ENCODE assay signal across 10 mouse cellular contexts in the genomic region with DNA sequence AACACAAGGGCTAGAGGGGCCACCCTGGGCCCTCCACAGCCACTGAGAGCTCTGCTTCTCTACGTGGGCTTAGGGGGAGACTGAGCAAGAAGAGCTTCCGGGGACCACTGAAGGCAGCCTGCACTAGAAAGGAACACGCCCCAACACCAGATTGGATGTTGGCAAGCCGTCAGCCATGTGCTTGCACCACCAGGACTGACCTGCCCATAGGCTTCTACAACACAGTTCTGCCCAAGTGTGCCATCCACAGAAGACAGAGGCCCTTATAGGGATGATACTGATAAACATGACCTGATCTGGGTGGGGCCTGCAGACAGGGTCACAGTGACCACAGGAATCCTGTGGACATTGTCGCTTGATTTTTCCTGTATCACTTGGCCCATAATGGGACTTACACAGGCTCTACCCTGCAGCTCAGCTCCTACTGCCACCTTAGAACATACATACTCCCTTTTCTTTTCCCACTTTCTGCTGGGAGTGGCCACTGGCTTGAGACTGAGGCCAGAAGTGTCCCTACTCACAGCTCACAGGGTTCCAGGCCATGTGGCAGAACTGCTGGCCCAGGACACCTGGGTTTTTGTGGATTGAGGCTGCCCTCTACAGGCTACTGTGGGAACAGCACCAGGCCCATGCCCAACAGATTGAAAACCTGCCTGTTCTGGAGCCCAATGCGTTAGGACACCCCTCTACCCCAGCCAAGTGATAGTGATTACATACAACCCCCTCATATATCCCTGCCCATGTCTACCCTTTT. TPM values are rescaled to one million over a fixed set of nuclear protein-coding genes. Genes with fewer than 3 reads are reported as not detected.
DNase-seq lines count a peak whose midpoint lies in the region; ATAC-seq and TF ChIP-seq lines count a peak whose summit lies in the region.
"Had no signal": no experiment of that assay in that cellular context is flagged by ENCODE, and none has a peak within 500 bp of the region (broad histone marks: within the 10 kb centered on the region; RNA-seq: fewer than 3 reads in every experiment).

No protein-coding gene starts in this region.

- ATAC-seq in liver, embryonic 11.5 days (replicated peaks; ENCODE audit: low FRiP score): 0 out of 2 replicates have a peak, but pooled peaks have one; percentile 11
- peak; percentile 59; the same call in 1 of the 2 replicates for ATAC-seq in neutrophil, adult 5-6 weeks (ENCODE audit: extremely low read depth, insufficient number of reproducible peaks, low FRiP score, poor library complexity, severe bottlenecking)

- no peaks in the 10 kb centered on the region for H3K27me3 ChIP-seq in heart, adult 2 months (ENCODE audit: control insufficient read depth, insufficient read depth, low read length)
- H3K27me3 ChIP-seq in liver, embryonic 11.5 days (replicated peaks; ENCODE audit: control insufficient read depth, insufficient read depth, low read length): peaks cover 12% of the 10 kb centered on the region

- H3K4me2 ChIP-seq in liver, embryonic 11.5 days: no peak overlapping the region
- H3K4me2 ChIP-seq: embryonic facial prominence, embryonic 13.5 days; stomach, embryonic 15.5 days had no signal

- no peaks in the 10 kb centered on the region for H3K36me3 ChIP-seq in heart, adult 2 months (ENCODE audit: control insufficient read depth, insufficient read depth, low read length)
- peaks cover 82% of the 10 kb centered on the region for H3K36me3 ChIP-seq in liver, embryonic 11.5 days (ENCODE audit: control insufficient read depth, insufficient read depth, low read length)

- no peaks in the 10 kb centered on the region for H3K79me2 ChIP-seq in heart, adult 2 months (replicated peaks; ENCODE audit: control insufficient read depth, insufficient read depth, low read length)

- WGBS in heart, adult 2 months: 53% methylated on average over 6 of the region's 6 CpGs
- 77% methylated on average over 6 of the region's 6 CpGs for WGBS in liver, embryonic 11.5 days

- no peak for TF ChIP-seq POLR2A in heart, adult 2 months (IDR thresholded peaks at IDR 0.05; ENCODE audit: insufficient read depth, low read depth, low read length)

- peak; percentile 91 for DNase-seq in B cell, adult 2 months
- peak; percentile 79 for DNase-seq in adipocyte (ENCODE audit: low spot score)
- DNase-seq in embryo, embryonic 10.5 days (ENCODE audit: low spot score): peak; percentile 90
- peak; percentile 85 to 92 for DNase-seq in heart, adult 2 months
- DNase-seq in kidney, postnatal 10 days: peak; percentile 90
- DNase-seq in liver, embryonic 11.5 days (ENCODE audit: low spot score): peak; percentile 81
- peak; percentile 53 to 60 for DNase-seq in thymus, adult 18-20 months

- peaks cover 8% of the 10 kb centered on the region; the same call in 1 of the 2 replicates for H3K9me3 ChIP-seq in liver, embryonic 11.5 days (ENCODE audit: control insufficient read depth, low read length)
- H3K9me3 ChIP-seq: embryonic facial prominence, embryonic 13.5 days; stomach, embryonic 15.5 days had no signal

- no peak overlapping the region for H3K4me3 ChIP-seq in heart, adult 2 months
- H3K4me3 ChIP-seq in liver, embryonic 11.5 days (ENCODE audit: low read depth, low read length): no peak overlapping the region
- H3K4me3 ChIP-seq: embryonic facial prominence, embryonic 13.5 days; stomach, embryonic 15.5 days had no signal

- peak; percentile 99; the same call in 1 of the 2 replicates for TF ChIP-seq CTCF in heart, adult 2 months (IDR thresholded peaks at IDR 0.05)

- intact Hi-C loops in heart, adult 2 months (cut with DNase I): loop anchor here (1.0 to 10.0 kb wide), 2 partner anchors 60 to 358 kb away; no protein-coding TSS in a partner anchor

- H3K4me1 ChIP-seq in heart, adult 2 months (ENCODE audit: control insufficient read depth, insufficient read depth, low read length): peaks cover 14% of the 10 kb centered on the region
- H3K4me1 ChIP-seq in liver, embryonic 11.5 days (replicated peaks; ENCODE audit: control insufficient read depth, insufficient read depth, low read length): peaks cover 53% of the 10 kb centered on the region

- H3K27ac ChIP-seq in heart, adult 2 months: no peak overlapping the region
- H3K27ac ChIP-seq in liver, embryonic 11.5 days (ENCODE audit: low read depth, low read length): peak overlapping the region; percentile 50; the same call in 1 of the 2 replicates
- H3K27ac ChIP-seq: embryonic facial prominence, embryonic 13.5 days; stomach, embryonic 15.5 days had no signal

- TF ChIP-seq EP300 in heart, adult 2 months (IDR thresholded peaks at IDR 0.05; ENCODE audit: insufficient read depth, low read depth, low read length): peak; percentile 92; the same call in 1 of the 2 replicates

- no peak overlapping the region for H3K9ac ChIP-seq in heart, adult 2 months (ENCODE audit: low read depth, low read length)
- no peak overlapping the region for H3K9ac ChIP-seq in liver, embryonic 11.5 days (ENCODE audit: low read depth, low read length)
- H3K9ac ChIP-seq: embryonic facial prominence, embryonic 13.5 days; stomach, embryonic 15.5 days had no signal

RNA-seq across cellular contexts. Expression of a gene that starts 27.6 kb away (rescaled TPM):
- not detected for total RNA-seq in heart, adult 2 months (2021)
- not detected in 2 replicates for polyA plus RNA-seq in heart, adult 2 months (2012; rRNA removed)
- not detected in 2 replicates for polyA plus RNA-seq in liver, embryonic 11.5 days (2014; fragmentation: Nextera tagmentation; extraction: Ambion mirVana)
- not detected in 2 replicates for total RNA-seq in neutrophil, adult 5-6 weeks (2017)
- polyA plus RNA-seq: stomach, embryonic 15.5 days had no signal

RNA-seq across cellular contexts. Expression of a gene that starts 43.5 kb away (rescaled TPM):
- 10 to 100 TPM; 21.8 to 22.1 TPM for total RNA-seq in heart, adult 2 months (2021)
- 11.2 and 15.8 TPM in 2 replicates for polyA plus RNA-seq in heart, adult 2 months (2012; rRNA removed)
- 41.3 and 44.2 TPM in 2 replicates for polyA plus RNA-seq in liver, embryonic 11.5 days (2014; fragmentation: Nextera tagmentation; extraction: Ambion mirVana)
- 75.5 and 80.3 TPM in 2 replicates for total RNA-seq in neutrophil, adult 5-6 weeks (2017)

RNA-seq across cellular contexts. Expression of a gene that starts 51.0 kb away (rescaled TPM):
- total RNA-seq in heart, adult 2 months (2021): 10 to 100 TPM; 21.2 to 24.6 TPM
- 20.0 and 20.9 TPM in 2 replicates for polyA plus RNA-seq in heart, adult 2 months (2012; rRNA removed)
- 22.7 and 26.5 TPM in 2 replicates for polyA plus RNA-seq in liver, embryonic 11.5 days (2014; fragmentation: Nextera tagmentation; extraction: Ambion mirVana)
- 3.8 and 5.0 TPM in 2 replicates for total RNA-seq in neutrophil, adult 5-6 weeks (2017)
